Mouse (Mus musculus) olfactory bulb, adult 2 months (tissue): ENCODE measurements around the gene Bricd5.

Experiments
- CTCF ChIP-seq: fragments of 200-500 bp; IDR thresholded peaks from 2 replicates; pipeline ENCODE4 v1.5.1; 2012; ENCODE audit warnings: low read depth, mild to moderate bottlenecking, low read length, moderate library complexity; ENCODE audit not compliant: insufficient read depth
- POLR2A ChIP-seq: fragments of 200-500 bp; IDR thresholded peaks from 2 replicates; pipeline ENCODE4 v1.6.1; 2012; ENCODE audit warnings: mild to moderate bottlenecking, low read depth, low read length, moderate library complexity; ENCODE audit not compliant: insufficient read depth

DNA sequence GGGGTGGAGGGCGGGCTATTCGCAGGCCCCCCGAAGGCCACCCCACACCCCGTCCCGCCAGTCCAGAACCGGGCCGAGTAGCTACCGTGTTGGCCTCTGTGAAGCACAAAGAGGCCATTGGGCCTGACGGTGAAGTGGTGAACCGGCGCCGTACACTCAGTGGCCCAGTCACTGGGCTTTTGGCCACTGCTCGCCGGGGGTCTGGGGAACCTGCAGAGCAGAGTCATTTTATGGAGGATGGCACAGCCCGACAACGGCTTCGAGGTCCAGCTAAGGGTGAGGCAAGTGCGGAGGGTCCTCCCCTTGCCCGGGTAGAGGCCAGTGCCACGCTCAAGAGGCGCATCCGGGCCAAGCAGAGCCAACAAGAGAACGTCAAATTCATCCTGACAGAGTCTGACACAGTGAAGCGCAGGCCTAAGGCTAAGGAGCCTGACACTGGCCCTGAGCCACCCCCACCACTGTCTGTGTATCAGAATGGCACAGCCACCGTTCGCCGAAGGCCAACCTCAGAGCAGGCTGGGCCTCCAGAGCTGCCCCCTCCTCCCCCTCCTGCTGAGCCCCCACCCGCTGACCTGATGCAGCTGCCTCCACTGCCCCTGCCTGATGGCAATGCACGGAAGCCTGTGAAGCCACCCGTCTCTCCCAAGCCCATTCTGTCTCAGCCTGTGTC lies 31.7 kb downstream of the Bricd5 start:
- TF ChIP-seq CTCF: no peak
- TF ChIP-seq POLR2A: no peak
